Mouse (Mus musculus): ENCODE data around the gene Ankrd55.

The Ankrd55 gene

DNA sequence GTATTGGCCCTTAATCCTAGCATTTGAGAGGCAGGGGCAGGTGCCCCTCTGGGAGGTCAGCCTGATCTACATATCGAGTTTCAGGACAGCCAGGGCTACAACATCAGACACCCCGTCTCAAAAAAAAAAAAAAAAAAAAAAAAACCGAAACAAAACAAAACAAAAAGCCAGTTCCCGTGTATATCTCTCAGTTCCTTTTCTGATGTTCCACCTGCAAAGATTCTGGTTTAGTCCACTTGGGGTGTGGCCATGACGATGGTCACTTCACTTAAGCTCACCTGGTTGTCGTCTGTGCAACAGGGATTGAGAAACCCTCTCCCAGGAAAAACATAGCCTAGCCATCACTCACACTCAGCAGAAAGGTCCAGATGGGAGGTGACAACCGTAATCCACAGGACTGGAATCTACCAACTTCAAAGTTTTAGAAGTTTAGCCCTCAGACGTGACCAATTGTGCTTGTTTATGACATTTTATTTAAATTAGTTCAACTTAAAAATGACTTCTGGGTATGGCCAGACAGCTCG, 90.6 kb downstream of the Ankrd55 start:
- DNase-seq (ENCODE audit: low read depth, low spot score): no peak

DNA sequence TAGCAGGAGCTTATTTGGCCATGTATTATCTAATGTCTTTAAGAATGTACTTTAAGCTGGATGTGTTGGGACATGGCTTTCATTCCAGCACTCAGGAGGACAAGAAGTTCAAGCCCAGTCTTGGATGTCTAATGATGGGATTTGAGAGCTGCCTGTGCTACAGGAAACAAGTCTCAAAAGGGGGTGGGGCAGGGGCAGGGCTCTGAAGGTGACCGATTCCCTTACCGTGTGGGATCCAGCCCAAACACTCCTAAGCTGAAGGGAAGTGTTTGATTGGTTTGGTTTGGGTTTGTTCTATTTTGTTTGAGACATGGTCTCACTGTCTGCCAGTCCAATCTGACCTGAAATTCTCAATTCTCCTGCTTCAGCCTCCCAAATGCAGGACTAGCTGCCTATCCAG, 93.2 kb downstream of the Ankrd55 start:
- peak; percentile 66 for DNase-seq (ENCODE audit: low read depth, low spot score)

DNA sequence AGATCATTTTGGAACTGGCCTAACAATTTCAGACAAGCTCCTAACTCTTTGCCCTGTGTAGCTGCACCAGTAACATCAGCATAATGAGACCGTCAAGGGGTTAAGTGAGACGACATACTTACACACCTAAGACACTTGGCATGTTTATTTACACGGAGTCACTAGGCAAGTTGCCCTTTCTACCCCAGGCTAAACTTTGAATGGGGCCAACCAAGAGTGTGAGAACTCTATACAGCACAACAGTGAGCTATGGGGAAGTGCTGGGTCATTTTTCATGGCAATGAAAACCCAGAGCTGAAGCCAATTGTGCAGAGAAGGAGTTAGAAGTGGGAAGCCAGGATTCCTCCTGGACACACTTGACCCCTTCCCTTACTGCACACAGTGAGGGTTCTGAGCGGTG, 94.2 kb downstream of the Ankrd55 start:
- no peak for DNase-seq (ENCODE audit: low read depth, low spot score)

DNA sequence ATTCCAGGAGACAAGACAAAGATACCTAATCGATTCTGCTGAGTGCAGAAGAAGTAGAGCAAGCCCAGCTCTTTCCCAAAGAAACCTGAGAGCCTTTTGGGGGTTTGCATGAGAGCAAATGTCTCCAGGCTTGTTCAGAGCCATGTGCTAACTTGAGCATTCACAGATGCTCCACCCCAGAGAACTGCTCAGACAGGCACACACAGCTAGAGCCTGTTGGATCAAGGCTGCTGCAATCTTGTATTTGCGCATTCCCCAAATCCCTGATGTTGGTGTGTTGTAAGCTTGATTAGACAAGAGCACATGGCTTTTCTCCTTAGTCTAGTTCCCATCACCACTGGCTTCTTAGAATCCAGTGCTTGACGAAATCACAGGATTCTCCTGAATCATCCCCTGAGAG, 94.7 kb downstream of the Ankrd55 start:
- no peak for DNase-seq (ENCODE audit: low read depth, low spot score)

DNA sequence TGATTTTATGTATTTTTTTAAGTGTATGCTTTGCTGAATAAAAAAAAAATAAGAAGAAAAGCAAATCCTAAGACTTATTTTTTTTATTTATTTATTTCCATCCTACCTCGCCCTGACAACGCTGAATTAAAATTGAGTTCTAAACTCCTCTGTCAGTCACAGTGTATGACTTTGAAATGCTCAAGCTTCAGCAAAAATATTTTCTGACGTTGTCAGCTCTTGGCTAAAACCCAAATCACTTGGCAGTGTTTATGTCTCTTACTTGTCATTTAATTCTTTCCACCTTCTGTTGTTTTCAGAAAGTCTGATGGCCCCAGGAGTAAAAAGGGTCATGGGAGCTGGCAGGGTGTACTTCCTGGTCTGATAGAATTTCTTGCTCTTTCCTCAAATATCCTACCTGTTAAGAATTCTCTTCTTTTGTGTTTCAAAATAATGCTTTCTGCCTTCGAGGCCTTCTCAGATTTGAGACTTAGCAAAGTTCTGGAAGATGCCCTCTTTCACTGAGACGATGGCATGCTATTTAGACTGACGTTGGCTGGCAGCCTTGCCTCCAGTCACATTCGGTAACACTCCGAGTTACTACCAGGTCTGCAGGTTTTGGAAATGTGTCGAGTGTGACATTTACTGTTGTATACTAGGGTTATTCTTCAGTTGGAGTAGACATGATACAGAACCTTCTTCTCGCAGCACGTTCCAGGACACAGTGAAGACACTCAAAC, 95.8 kb downstream of the Ankrd55 start:
- no peak for DNase-seq (ENCODE audit: low read depth, low spot score)

DNA sequence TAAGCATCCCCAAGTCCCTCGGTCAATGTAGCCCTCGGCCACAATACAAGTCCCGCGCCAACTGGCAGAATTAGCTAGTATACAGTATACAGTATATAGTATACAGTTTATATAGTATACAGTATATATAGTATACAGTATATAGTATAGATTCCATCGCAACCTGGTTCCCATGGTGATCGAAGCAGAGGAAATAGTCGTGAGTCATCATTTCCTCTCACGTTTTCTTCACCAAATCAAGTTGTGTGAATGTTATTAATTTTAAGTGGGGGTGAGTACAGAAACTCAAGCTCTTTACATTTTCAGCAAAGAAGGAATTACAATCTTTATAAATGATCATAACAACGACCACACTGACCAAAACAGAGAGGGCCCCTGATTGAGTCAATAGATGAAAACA, 96.8 kb downstream of the Ankrd55 start:
- no peak for DNase-seq (ENCODE audit: low read depth, low spot score)

DNA sequence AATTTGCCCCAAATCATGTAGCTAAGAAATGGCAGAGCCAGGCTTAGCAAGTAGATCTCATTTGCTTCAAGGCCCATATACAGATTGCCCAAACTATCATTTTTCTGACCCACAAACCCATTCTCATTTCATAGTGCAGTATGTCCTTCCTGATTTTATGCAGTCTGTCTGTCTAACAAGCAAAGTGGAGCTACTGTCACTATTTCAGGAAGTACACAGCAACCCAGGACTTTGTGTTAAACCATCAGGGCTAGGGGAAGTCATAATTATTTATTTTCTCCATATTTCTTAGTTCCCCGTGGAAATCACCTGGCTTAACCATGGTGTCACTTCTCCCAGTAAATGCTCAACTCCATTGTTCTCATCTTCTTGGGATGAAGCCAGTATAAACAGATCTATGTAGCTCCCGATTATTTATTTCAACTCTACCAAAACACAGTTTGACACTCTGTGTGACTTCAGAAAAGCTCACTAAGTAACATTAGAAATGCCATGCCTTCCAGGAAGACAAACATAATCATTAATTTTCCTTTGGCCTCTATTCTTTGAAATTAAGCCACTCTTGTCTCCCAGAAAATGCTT, 98.3 kb downstream of the Ankrd55 start:
- DNase-seq (ENCODE audit: low read depth, low spot score): no peak

DNA sequence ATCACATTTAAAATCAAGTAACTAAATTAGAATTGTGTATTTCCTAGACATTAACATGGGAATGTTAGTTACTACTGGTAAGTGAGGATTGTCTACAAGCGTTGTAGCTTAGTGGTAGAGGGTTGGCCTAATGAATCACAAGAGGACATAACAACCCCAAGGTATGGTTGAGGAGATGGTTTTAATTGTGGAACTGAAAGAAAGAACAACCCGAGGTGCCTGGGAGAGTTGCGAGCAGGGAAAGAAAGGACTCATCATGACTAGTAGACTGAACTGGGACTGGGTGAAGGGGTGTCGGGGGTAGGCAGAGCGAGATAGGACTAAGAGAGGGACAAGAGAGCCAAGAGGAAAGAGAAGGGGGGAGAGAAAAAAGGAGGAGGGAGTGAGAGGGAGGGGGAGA, 99.0 kb downstream of the Ankrd55 start:
- no peak for DNase-seq (ENCODE audit: low read depth, low spot score)

DNA sequence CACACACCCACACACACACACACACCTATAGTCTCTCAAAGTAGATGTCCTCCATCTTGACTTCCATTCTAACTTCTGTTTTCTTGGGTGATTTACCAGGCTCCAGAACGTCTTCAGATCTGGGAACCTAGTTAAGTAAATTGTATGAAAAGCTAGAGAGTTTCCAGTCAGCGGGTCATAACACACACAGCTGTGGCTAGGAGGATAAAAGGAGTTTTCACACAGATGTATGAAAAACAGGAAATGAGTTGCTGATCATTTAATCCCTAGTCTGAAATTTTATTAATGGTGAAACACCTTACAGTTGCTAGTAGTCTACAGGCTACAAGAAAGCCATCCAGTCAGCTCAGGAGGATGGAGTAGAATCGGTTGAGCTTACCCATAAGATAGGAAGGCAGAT, 99.9 kb downstream of the Ankrd55 start:
- no peak for DNase-seq (ENCODE audit: low read depth, low spot score)

DNA sequence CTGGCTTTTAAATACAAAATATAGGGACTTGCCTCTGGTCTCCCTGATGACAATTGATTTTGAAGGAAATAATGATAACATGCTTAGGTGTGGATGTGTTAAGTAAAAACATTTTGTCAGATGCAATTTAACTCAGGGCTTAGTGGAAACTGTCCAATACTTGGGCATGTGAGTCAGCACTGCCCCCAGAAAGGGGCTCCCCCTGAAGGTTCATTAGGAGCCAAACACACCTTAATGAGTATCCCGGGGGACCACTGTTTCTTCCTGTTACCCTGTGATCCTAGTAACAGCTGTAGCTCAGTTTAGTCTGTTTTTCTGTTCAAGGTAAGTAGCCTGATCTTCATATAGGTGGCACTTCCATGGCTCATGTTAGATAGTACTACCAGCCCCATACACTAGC, 102.0 kb downstream of the Ankrd55 start:
- DNase-seq (ENCODE audit: low read depth, low spot score): no peak

DNA sequence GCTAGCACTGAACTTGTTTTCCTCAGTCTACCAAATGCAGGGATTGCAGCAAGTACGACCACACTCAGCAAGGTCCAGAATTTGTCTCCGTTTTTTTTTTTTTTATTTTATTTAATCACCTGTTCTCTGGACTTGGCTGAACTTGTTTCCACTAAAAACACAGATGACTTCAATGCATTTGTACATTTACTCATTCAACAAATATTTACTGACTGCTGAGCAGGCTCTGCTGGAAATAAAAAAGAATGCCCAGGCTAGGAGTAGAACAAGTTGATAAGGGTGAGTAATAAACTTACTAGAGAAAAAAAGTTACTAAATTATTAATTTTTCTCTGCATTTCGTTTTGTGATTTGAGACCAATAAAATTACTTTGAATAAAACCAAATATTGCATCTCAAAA, 103.1 kb downstream of the Ankrd55 start:
- no peak for DNase-seq (ENCODE audit: low read depth, low spot score)

DNA sequence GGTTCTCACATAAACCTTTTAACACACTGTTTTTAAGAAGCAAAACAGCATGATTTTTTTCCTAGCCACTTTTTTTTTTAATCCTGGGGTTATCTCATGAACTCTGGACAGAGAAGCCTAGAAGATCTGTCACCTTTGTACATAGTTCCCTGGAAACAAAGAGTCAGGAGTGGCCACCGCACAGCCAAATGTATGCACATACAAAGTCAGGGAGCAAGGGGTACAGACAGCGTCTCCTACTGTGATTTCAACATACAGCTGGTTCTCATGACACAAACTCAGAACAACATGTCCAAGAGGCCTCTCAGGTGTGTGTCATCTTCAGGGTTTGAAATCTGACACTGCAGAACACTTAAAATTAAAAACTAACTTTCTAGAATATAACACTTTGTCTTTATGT, 105.1 kb downstream of the Ankrd55 start:
- no peak for DNase-seq (ENCODE audit: low read depth, low spot score)

DNA sequence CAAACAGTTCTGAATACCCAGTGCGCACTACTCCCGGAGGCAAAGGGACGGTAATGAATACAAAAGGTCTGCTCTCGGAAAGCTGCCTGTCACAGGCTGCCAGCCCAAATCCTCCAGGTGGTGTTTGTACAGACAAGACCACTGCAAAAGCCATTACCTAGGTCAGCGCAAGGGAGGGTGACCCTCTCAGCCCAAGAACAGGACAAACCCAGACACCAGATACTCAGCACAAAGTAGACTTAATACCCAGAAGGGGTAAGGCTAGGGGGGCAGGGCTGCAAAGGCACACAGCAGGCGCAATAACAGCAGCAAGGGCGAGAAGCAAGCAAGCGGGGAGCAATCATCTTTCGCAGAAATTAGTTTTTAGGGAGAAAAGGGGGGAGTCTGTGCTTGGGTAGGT, 106.0 kb downstream of the Ankrd55 start:
- no peak for DNase-seq (ENCODE audit: low read depth, low spot score)

DNA sequence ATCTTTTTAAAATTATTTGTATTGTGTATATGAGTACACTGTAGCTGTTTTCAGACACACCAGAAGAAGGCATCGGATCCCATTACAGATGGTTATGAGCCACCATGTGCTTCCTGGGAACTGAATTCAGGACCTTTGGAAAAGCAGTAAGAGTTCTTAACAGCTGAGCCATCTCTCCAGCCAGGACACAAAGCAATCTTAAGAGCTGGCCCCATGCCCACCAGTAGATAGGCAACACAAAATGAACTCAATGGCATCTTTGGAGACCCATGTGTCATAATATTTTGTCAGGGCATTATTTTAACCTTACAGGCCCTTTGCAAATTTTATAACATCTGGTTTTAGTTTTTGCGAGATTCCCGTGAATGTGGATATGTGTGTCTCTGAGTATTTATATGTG, 116.5 kb downstream of the Ankrd55 start:
- no peak for DNase-seq (ENCODE audit: low read depth, low spot score)

DNA sequence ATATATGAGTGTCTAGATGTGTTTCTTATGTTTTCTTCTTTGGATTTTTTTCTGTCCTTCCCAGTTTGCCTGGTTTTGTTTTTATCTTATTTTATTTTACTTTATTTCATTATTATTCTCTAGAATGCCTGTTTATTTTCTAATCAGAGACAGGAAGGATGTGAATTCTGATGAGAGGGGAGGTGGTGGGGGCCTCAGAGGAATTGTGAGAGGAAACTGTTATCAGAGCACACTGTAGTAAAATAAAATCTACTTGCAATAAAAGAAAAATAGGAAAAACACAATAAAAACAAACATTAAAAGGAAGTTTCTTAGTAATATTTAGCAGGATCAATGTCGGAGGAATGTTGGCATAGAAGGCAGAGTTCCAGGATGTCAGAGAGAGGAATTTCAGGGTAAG, 116.9 kb downstream of the Ankrd55 start:
- DNase-seq (ENCODE audit: low read depth, low spot score): no peak

DNA sequence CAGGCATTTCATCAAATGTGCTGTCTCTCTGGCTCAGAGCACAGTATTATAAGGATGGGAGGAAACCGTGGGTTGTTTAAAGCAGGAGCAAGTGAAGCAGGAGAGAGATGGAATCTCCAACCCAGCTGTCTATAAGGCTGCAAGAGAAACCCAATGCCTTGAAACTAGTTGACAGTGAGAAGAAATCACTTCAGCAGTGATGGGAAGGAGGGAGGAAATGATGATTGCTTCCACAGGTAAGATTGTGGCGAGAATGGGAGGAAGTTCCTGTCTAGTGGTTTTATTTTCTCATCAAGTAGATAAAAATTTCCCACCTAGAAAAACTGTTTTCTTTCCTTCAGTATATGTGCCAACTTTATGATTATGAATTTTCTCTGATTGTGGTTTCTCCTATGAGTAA, 118.4 kb downstream of the Ankrd55 start:
- DNase-seq (ENCODE audit: low read depth, low spot score): no peak

DNA sequence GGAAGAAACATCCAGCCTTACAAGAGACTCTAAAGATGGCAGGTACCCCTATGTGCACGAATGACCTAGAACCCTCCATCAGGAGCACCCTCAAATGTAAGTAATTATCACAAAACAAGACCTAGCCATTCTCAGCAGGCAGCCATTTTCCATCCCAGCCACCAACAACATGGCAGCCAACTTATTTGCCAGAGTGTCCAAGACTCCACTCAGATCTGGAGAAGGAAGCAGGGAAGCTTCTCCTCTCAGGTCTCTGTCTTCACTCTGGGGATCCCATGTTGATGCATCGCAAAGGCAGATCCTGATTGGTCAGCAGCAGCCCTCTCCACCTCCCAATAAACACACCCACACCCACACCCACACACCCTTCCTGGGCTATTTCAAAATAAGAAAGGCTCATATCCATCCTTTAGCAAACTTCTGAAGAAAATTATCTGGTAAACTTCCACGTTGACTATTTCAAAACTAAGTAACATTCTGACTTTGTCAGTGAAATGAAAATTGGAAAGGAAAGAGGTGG, 119.0 kb downstream of the Ankrd55 start:
- no peak for DNase-seq (ENCODE audit: low read depth, low spot score)

DNA sequence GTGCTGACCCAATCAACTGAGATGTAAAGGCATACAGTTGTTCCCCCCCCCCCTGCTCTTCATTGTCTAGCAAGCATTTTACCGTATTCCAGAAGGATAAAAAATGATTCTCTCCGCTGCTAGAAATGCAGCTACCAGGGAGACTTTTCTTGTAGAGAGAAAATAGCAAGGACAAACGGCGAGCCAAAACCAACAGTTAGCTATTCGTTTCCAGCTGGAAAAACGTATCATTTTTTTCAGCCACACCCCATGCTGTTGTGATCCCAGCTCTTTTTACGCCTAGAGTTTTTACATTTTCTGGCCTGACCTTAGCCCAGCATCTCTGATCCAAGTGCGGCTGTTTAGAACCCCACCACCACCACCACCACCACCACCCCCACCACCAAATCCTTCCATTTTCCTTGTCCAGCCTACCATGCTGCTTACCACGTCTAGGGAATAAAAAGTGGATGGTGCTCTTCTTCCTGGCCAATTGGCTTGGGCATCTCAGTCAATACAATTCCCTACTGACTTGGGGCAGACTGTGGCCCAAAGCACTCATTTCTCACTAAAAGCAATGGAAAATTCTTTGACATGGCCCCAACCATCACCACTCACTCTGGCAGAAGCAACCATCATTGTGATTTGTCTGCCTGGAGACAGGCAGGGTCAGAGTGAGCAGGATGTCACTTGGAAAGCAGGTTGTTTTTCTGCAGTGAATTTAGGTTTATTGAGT, 119.7 kb downstream of the Ankrd55 start:
- DNase-seq (ENCODE audit: low read depth, low spot score): no peak

DNA sequence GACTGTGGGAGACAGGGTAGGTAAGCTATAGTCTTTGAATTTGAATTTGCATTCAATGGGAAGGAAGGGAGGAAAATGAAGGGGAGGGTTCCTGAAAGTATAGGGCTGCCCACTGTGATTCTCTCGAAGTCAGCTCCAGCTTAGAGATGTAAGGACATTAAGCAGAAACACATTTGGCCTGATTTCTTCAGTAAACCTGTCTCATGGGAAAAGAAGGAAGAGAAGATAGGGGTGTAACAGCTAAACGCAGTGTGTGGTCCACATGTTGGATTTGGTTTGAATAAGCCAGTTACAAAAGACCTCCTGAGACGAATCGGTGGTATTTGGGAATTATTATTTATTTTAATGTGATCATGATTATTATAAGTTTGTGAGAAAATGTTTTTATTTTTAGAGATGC, 120.5 kb downstream of the Ankrd55 start:
- no peak for DNase-seq (ENCODE audit: low read depth, low spot score)

DNA sequence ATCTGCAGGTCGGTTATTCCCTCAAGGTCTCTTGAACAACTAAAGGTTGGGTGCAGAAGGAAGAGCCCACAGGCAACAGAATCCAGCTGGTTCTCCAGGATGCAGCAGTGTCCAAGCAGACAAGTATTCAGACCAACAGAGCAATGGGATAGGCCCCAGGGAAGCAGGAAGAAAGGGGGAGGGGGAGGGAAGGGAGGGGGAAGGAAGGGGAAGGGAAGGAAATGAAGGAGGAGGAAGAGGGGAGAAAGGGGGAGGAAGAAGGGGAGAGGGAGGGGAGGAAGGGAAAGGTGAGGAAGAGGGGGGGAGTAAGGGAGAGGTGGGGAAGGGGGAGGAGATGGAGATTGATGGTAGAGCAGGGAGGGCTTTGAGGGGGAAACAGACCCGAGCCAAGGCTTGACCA, 121.1 kb downstream of the Ankrd55 start:
- peak; percentile 26 for DNase-seq (ENCODE audit: low read depth, low spot score)

DNA sequence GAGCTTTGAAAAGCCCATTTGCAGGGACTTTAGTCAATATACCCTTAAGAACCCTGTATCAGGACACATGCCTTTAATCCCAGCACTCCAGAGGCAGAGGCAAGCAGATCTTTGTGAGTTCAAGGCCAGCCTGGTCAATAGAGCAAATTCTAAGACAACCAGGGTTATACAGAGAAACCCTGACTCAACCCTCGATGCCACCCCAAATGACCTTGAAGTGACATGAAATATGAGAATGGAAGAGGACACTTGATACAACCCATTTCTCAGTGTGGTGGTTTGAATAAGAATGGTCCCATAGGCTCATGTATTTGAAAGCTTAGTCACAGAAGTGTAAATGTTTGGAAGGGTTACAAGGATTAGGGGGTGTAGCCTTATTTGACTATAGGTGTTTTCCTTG, 121.6 kb downstream of the Ankrd55 start:
- peak; percentile 31 for DNase-seq (ENCODE audit: low read depth, low spot score)

DNA sequence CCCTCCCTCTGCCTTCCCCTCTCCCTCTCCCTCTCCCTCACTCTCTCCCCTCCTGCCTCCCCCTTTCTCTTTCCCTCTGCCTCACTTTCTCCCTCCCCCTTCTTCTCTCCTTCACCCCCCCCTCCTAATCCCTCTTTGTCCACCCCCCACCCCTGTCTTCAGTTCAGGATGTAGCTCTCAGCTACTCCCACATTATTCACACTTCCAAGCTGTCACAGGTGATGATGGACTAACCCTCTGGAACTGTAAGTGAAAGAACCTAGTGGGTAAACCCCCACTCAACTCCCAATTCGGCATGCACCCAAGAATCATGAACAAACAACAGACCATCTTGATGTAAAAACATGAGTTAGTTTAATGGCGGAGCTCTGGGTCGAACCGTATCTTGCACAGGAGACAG, 122.2 kb downstream of the Ankrd55 start:
- no peak for DNase-seq (ENCODE audit: low read depth, low spot score)

Measured in ZHBTc4 (cell line).